Mouse (Mus musculus): ENCODE data around the gene Acot9. TPM values are rescaled to one million over a fixed set of nuclear protein-coding genes. Genes with fewer than 3 reads are reported as not detected.

The Acot9 gene
- 10 to 100 TPM; 19.8 to 21.4 TPM for total RNA-seq (2021)

DNA sequence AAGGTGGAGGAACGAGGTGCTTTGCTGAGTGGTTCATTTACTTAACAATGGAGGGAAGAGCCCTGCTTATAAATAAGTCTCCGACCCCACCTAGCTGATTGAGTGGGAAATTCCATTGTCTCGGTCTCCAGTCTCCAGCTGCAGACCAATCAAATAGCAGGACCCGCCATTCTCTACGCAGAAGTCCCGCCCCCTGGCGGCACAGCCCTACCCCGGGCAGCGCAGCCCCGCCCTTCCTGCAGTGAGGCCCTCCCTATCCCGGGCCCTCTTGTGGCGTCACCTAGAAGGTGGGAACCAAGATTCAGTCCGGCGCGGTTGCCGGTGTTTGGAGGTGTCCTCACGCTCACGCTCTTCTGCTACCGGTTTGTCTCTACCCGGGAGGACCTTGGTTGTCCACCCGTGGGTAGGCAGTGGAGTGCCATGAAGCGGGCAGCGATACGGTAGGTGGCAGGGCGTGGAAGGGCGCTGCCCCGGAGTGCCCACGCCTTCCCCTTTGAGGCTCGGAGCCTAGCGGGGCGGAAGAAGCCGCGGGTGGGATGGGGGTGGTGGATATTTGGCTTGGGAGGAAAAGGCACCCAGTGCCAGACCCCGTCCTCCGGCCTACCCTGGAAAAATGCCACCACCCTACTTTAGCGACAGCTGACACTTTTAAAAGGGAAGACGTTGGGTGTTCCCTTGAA is at the start of gene Acot9:
Gene Acot9, plus strand, starts transcription at position 209 of the 680 bp plus-strand sequence.
- intact Hi-C loops (cut with DNase I), result loop anchor here (5.0 kb wide), 1 partner anchor 120 kb away; no protein-coding TSS in a partner anchor
- DNase-seq (ENCODE audit: low spot score in 2 of 2), result peak; percentile 80 to 81

DNA sequence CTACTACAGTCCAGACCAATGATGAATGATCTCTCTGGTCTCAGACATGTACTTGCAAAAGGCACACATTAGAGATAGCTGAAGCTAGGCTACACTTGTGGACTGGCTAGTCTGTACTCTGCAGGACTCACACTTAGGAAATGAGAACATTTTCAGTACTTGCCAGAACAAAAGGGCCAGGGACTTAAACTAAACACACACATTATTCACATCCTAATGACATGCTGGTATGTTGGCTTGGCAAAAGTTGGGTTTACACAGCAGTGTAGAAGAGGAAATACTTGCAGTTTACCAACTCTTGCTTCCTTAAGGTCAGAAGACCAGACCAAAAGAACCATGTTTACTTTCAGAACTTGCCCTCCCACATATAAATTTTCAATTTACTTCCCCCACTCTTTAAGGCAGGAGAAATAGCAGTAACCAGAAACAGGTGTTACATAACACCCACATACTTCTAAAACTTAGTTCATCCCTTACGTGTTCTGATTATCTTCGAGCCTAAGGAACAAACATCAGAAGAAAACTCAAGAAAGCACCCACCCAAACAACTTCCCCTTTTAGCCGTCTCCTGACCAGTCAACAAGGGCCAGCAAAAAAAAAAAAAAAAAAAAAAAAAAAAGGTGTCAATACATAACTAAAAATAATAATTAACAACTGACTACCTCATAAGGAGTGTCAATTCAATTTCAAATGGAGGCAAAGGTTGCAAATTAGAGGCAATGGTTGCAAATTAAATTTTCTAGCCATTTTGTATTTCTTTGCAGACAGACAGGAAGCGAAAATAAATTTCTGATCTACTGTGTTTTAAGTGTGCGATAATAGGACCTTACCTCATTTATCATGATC is 47.7 kb upstream of the Acot9 start:
- intact Hi-C loops (cut with DNase I), result loop anchor here (5.0 kb wide), 1 partner anchor 67 kb away; no protein-coding TSS in a partner anchor

DNA sequence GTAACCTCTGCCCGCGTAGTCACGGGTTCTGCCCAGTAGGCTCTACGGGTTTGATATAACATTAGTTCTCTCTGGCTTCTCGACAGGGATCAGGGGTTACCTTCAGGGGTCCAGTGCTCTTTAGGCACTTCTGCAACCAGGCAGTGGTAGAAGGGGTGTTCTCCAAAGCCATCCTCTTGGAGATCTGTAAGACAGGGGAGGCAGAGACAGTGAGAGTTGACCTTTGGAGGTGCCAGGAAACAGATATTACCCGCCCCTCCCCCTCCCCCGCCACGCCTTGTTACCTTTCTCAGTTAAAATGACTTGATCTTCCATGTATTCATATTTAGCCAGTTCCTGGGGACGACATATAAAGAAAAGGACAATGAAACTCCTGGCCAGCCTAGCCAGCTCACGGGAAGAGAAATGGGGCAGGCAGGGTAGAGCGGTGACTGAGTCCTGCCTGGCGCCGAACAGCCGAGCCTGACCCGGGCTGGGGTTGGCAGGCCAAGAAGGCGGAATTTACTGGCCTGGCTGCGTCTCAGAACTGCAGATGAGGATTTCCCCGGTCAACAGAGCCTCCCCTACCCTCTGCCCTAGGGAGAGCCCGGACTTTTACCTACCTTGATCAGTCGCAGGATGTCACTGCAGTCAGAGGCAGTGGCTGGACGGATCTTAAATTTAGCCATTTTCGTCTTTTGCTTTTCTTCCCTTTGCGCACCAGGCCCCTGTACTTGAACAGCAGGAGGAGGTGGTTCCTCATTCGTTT is 46.6 kb upstream of the Acot9 start:
- intact Hi-C loops (cut with DNase I), result loop anchor here (5.0 kb wide), 1 partner anchor 68 kb away; no protein-coding TSS in a partner anchor
- peak; percentile 5 to 18 for DNase-seq (ENCODE audit: low spot score in 2 of 2)

More for the DNA sequence above, 47.7 kb upstream of the Acot9 start:
- DNase-seq (ENCODE audit: low spot score in 2 of 2), result no peak

DNA sequence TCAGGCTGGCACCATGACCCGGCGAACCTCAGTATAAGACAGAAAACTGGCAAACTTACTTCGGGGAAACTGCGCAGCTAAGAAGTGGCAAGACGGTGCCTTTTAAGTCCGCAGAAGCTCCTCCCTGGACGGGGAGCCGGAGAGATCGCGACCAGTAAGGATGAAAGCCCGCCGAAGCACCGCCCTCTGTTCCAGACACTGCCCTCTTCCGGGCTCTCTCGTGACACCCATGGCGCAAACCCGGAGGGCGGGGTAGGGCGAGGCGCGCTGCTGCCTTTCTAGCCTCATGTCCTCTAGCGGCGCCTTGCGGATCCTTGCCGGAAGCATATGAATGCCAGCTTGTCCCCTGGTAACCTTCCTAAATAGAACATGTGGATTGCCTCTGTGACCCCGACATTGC is 46.0 kb upstream of the Acot9 start, which contains the start of gene Sat1:
Gene Sat1, minus strand, starts transcription at position 179 of the 400 bp plus-strand sequence.
- intact Hi-C loops (cut with DNase I), result loop anchor here (5.0 kb wide), 1 partner anchor 69 kb away; no protein-coding TSS in a partner anchor
- peak; percentile 84 to 88 for DNase-seq (ENCODE audit: low spot score in 2 of 2)

DNA sequence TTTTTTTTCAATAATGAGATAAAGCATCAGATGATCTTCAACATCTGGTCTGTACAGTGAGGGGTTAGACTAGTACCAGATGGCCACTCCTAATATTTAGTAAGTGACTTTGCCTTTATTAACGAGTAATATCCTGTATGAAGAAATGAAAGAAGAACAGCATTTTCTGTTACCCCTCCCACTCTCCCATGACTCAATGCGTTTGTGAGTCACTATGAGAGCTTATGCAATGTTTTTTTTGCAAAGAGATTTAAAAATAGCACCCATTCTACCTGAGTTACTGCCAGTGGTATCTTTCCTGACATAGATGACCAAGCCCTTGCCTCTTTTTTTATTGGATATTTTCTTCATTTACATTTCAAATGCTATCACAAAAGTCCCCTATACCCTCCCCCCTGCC is 44.0 kb upstream of the Acot9 start:
- intact Hi-C loops (cut with DNase I), result loop anchor here (5.0 kb wide), 1 partner anchor 71 kb away; no protein-coding TSS in a partner anchor
- no peak for DNase-seq (ENCODE audit: low spot score in 2 of 2)

DNA sequence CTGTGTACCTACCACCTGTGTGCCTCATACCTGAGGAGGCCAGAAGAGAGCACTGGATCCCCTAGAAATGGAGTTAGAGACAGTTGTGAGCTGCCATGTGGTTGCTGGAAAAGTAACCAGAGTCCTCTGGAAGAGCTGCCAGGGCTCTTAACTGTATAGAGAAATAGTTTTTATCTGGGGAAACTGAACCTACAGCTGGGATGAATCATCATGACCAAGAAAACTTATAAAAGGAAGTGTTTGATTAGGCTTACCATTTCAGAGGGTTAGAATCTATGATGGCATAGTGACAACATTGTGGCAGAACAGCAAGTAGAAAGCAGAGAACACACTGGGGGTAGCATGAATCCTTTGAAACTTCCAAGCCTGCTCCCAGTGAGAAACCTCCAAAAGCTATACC is 5.4 kb upstream of the Acot9 start:
- intact Hi-C loops (cut with DNase I), result no loop called here
- DNase-seq (ENCODE audit: low spot score in 2 of 2), result no peak

DNA sequence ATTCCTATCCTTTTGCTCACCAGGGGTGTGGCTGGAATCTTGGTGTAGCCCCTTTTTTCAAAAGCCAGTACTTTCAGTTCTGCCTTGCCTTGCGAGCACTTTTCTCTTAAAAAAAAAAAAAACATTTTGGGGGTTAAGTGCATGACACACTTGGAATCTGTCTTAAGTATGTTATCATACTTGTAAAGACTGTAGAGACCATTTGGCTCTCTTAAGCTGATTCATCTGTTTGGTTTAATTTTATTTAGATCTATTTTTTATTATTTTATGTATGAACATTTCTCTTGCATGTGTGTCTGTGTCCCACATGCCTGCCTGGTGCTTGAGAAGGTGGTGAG is 641 bp downstream of the Acot9 start:
- no peak for DNase-seq (ENCODE audit: low spot score in 2 of 2)
- intact Hi-C loops (cut with DNase I), result loop anchor here (5.0 kb wide), 1 partner anchor 121 kb away; no protein-coding TSS in a partner anchor

DNA sequence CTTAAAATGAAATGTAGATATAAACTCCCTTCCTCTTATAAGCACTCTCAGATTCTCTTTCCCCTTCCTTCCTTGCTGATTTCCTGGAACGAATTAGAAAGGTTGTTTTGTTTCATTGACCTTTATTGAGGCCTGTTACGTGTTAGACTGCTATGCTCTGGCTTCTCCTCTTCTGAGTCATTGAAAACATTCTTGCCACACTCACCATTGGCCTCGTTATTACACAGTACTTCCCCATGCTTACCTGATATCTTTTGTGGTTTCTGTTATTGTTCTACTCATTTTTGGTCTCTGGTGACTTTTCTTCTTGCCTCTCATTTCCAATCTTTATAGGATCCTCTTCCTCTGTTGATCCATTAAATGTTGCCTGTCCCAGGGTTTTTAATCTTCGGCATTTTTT is 16.2 kb downstream of the Acot9 start:
- DNase-seq (ENCODE audit: low spot score in 2 of 2), result no peak

DNA sequence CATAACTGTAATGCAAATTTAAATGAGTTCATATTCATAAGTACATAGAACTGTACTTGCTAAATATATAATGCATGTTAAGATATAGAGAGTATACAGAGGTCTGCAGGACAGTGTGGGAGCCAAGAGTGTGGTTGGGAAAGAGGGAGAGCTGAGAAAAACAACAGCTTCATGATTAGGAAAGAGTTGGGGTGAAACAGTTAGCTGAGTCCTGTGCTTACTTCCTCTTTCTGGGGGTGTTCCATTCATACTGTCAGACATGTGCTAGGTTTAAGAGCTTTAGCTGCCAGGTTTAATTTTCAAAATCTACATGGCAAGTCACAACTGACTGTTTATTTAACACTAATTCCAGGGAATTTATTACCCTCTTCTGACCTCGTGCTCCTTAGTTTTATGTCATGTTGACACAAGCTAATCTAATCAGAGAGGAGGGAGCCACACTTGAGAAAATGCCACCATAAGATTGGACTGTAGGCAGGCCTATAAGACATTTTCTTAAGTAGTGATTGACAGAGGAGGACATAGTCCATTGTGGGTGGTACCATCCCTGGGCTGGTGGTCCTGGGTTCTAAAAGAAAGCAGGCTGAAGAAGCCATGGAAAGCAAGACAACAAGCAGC is 18.3 kb downstream of the Acot9 start:
- intact Hi-C loops (cut with DNase I), result no loop called here
- DNase-seq (ENCODE audit: low spot score in 2 of 2), result no peak

More for the DNA sequence above, 16.2 kb downstream of the Acot9 start:
- intact Hi-C loops (cut with DNase I), result no loop called here

DNA sequence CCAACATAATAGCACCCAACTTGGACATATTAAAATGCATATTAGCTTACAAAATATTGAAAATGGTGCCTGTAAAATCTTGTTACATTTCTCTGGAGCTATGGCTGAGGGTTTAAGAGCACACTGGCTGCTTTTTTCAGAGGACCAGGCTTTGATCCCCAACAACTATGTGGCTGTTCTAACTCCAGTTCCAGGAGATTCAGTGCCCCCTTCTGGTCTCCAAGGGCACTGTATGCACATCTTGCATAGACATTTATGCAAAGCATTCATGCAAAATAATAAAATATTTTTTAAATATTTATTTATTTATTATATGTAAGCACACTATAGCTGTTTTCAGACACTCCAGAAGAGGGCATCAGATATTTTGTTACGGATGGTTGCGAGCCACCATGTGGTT is 44.1 kb downstream of the Acot9 start:
- intact Hi-C loops (cut with DNase I), result no loop called here
- no peak for DNase-seq (ENCODE audit: low spot score in 2 of 2)

DNA sequence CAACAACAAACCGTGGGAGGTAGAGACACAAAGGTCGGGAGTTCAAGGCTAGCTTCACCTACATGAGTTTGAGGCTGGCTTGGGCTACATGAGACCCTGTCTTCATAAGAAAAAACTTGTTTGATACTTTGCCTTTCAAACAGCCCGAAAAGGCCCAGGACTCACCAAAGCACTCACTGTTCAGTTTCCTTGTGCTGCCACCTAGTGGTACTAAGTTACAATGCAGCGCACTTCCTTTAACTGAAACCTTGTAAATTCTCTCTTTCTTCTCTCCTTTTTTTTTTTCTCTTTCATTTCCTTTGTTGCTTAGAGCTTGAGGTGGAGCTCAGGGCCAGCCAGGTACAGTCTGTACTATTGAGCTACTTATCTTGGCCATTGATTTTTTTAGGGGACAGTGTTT is 55.8 kb downstream of the Acot9 start:
- no peak for DNase-seq (ENCODE audit: low spot score in 2 of 2)
- intact Hi-C loops (cut with DNase I), result no loop called here

DNA sequence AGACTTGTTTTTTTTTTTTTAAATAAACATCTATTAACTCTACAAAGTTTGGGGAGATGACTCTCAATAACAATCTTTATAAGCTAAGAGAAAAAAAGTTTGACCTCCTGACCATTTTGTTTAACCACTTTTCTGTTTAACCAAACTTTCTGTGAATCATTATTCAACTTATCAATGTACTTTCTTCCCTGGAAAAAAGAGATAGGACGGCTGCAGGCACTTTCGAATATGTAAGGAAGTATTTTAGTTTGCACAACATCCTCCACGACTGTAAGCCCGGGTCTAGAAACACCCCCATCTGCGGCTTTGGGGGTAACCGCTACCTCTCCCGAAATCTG is 75.3 kb downstream of the Acot9 start:
- intact Hi-C loops (cut with DNase I), result no loop called here
- no peak for DNase-seq (ENCODE audit: low spot score in 2 of 2)

DNA sequence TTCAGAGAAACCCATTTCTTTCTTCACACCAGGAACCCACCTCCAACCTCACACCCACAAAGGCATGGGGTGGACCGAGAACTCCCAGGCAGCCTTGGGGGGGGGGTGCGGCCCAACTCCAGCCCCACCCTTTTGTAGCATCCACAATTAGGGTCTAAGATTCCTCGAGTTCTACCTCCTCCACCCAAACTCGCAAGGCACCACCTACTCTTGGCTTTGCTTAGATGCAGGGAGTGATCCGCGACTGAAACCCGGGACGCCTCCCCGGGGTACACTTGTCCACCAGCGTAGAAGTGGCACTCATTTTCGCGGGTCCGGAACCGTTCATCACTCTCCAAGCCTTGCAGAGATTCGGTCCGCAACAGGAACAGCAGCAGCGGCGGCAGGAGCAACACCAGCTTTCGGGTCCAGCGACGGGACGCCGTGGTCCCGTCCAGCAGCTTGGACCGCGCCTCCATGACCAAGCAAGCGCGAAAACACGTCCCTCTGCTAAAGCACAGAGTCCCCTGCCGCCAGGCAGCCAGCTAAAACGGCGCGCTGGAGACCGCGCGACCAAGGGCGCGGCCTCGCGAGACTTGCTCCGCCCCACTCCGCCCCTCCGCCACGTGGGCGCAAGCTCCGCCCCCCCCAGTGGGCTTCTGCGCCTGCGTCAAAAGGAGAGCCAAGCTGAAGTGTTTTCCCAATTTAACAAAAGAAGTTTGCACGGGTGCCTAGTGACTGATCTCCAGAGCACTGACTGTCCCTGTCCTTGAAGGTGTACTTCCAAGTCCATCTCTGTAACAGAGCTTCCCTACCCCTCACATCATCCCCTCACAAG is 75.9 kb downstream of the Acot9 start:
- intact Hi-C loops (cut with DNase I), result no loop called here

DNA sequence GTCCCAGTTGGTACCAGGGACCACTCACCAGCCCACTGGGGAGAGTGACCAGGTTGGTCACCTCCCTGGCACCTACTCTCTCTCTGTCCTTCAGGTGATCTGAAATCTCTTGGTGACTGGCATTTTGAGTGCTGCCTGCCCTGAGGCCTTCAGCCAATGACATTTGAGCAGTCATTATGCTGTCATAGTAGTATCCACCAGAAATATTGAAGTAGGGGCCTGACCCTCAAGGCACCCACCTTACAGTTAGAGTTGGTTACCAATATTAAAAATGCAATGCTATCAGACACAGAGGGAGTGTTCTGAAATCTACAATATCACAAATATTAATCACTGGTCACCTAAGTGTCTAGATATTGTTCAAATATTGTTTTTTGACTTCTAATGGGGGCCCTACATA is 78.4 kb downstream of the Acot9 start, which contains the start of gene Prdx4:
Gene Prdx4, minus strand, starts transcription at position 101 of the 400 bp plus-strand sequence.
- intact Hi-C loops (cut with DNase I), result no loop called here
- no peak for DNase-seq (ENCODE audit: low spot score in 2 of 2)

More for the DNA sequence above, 75.9 kb downstream of the Acot9 start:
- peak; percentile 60 to 76 for DNase-seq (ENCODE audit: low spot score in 2 of 2)

DNA sequence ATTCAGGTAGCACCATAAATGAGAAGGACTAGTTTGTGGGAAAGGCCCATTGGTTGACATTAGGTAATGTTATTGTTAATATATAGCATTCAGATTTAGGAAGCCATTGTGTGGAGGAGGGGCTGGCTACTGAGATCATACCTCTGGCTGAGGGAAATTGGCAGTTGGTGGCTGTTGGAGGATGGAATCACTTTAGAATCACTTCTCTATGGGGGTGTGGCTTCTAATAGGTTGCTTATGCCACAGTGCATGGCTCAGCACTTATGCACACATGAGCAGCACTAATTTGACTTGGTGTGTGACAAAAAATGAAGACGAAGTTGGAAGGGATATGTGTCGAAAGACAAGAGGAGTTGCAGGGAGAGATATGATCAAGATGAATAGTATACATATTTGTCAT is 84.0 kb downstream of the Acot9 start:
- no peak for DNase-seq (ENCODE audit: low spot score in 2 of 2)
- intact Hi-C loops (cut with DNase I), result no loop called here

Measured in left cerebral cortex, postnatal 36 days (tissue).